ENCODE assay signal across 8 mouse cellular contexts in genomic region chr10:75764519-75765473, GRCm38 (mm10). TPM values are rescaled to one million over a fixed set of nuclear protein-coding genes. Genes with fewer than 3 reads are reported as not detected.
DNase-seq lines count a peak whose midpoint lies in the region; ATAC-seq lines count a peak whose summit lies in the region.

No protein-coding gene starts in this region.

- no peaks in the 10 kb centered on the region for H3K36me3 ChIP-seq in hindbrain, embryonic 14.5 days (replicated peaks; ENCODE audit: control insufficient read depth, insufficient read depth)
- H3K36me3 ChIP-seq in limb, embryonic 11.5 days (ENCODE audit: control insufficient read depth, insufficient read depth, low read length), result no peaks in the 10 kb centered on the region
- H3K36me3 ChIP-seq in midbrain, embryonic 11.5 days (ENCODE audit: control insufficient read depth, insufficient read depth, low read length), result no peaks in the 10 kb centered on the region

- peaks cover 15% of the 10 kb centered on the region for H3K4me1 ChIP-seq in hindbrain, embryonic 14.5 days (replicated peaks; ENCODE audit: control insufficient read depth, insufficient read depth, low read length)
- peaks cover 3% of the 10 kb centered on the region; the same call in 1 of the 2 replicates for H3K4me1 ChIP-seq in limb, embryonic 11.5 days (ENCODE audit: control insufficient read depth, insufficient read depth, low read length)
- peaks cover 12% of the 10 kb centered on the region for H3K4me1 ChIP-seq in midbrain, embryonic 11.5 days (ENCODE audit: control insufficient read depth, insufficient read depth, low read length)

- peak overlapping the region; percentile 14; the same call in 1 of the 2 replicates for H3K27ac ChIP-seq in hindbrain, embryonic 14.5 days
- H3K27ac ChIP-seq in limb, embryonic 11.5 days (replicated peaks; ENCODE audit: low read depth, low read length), result no peak overlapping the region
- H3K27ac ChIP-seq in midbrain, embryonic 11.5 days (ENCODE audit: low read depth, low read length), result peak overlapping the region; percentile 25; the same call in 1 of the 2 replicates

- DNase-seq in urinary bladder, postnatal 36 days (ENCODE audit: low spot score in 2 of 2), result peak; percentile 28 to 33
- DNase-seq in urinary bladder, adult 18-20 months (ENCODE audit: low spot score in 2 of 2), result no peak
- peak; percentile 71 for DNase-seq in cerebellum, adult 9-11 months
- peak; percentile 84 for DNase-seq in forelimb bud, embryonic 11.5 days (ENCODE audit: low read depth, low spot score)
- DNase-seq in hindbrain, embryonic 14.5 days (ENCODE audit: low spot score), result peak; percentile 80
- peak; percentile 91 for DNase-seq in limb, embryonic 11.5 days (ENCODE audit: low spot score)
- DNase-seq in midbrain, embryonic 11.5 days (ENCODE audit: low spot score, missing footprints), result peak; percentile 98
- peak; percentile 83 to 94 for DNase-seq in spleen, postnatal 4 days (ENCODE audit: low spot score in 2 of 2)

- peak overlapping the region; percentile 56 for H3K4me2 ChIP-seq in hindbrain, embryonic 14.5 days (replicated peaks)
- H3K4me2 ChIP-seq in limb, embryonic 11.5 days (ENCODE audit: low read depth, severe bottlenecking), result peak overlapping the region; percentile 62
- peak overlapping the region; percentile 89 for H3K4me2 ChIP-seq in midbrain, embryonic 11.5 days

- H3K4me3 ChIP-seq in hindbrain, embryonic 14.5 days (replicated peaks; ENCODE audit: low read length), result peak overlapping the region; percentile 71
- H3K4me3 ChIP-seq in limb, embryonic 11.5 days (ENCODE audit: low read depth, low read length), result peak overlapping the region; percentile 53
- peak overlapping the region; percentile 72 for H3K4me3 ChIP-seq in midbrain, embryonic 11.5 days (ENCODE audit: low read depth, low read length)

- no peaks in the 10 kb centered on the region for H3K9me3 ChIP-seq in hindbrain, embryonic 14.5 days (ENCODE audit: control insufficient read depth, low read length)
- no peaks in the 10 kb centered on the region for H3K9me3 ChIP-seq in limb, embryonic 11.5 days (ENCODE audit: control insufficient read depth, low read length)
- H3K9me3 ChIP-seq in midbrain, embryonic 11.5 days (ENCODE audit: control insufficient read depth, low read length), result no peaks in the 10 kb centered on the region; the same call in 1 of the 2 replicates

- 1% methylated on average over 27 of the region's 27 CpGs for WGBS in hindbrain, embryonic 14.5 days
- 2% methylated on average over 27 of the region's 27 CpGs for WGBS in limb, embryonic 11.5 days
- WGBS in midbrain, embryonic 11.5 days, result 2% methylated on average over 27 of the region's 27 CpGs

- H3K27me3 ChIP-seq in hindbrain, embryonic 14.5 days (ENCODE audit: control insufficient read depth, insufficient read depth, low read length), result no peaks in the 10 kb centered on the region
- no peaks in the 10 kb centered on the region for H3K27me3 ChIP-seq in limb, embryonic 11.5 days (ENCODE audit: control insufficient read depth, insufficient read depth, low read length)
- no peaks in the 10 kb centered on the region for H3K27me3 ChIP-seq in midbrain, embryonic 11.5 days (ENCODE audit: control insufficient read depth, insufficient read depth, low read length)

- peak; percentile 2; the same call in 1 of the 2 replicates for ATAC-seq in hindbrain, embryonic 14.5 days (ENCODE audit: low FRiP score)
- peak; percentile 33; the same call in 1 of the 2 replicates for ATAC-seq in limb, embryonic 11.5 days (ENCODE audit: insufficient number of reproducible peaks, low FRiP score, low TSS enrichment, low read depth)
- ATAC-seq in midbrain, embryonic 11.5 days (ENCODE audit: low FRiP score), result peak; percentile 57

- peak overlapping the region; percentile 48 for H3K9ac ChIP-seq in hindbrain, embryonic 14.5 days
- peak overlapping the region; percentile 46; the same call in 1 of the 2 replicates for H3K9ac ChIP-seq in limb, embryonic 11.5 days (ENCODE audit: low read length)
- H3K9ac ChIP-seq in midbrain, embryonic 11.5 days (ENCODE audit: low read length), result peak overlapping the region; percentile 72

RNA-seq across cellular contexts. Expression of gene Cabin1, which starts 0.7 kb away (rescaled TPM):
- 32.4 and 40.4 TPM in 2 replicates for polyA plus RNA-seq in hindbrain, embryonic 14.5 days (2014; fragmentation: Nextera tagmentation; extraction: Ambion mirVana)
- 28.5 and 30.7 TPM in 2 replicates for polyA plus RNA-seq in limb, embryonic 11.5 days (2014; fragmentation: Nextera tagmentation; extraction: Ambion mirVana)
- 28.7 and 31.6 TPM in 2 replicates for polyA plus RNA-seq in midbrain, embryonic 11.5 days (2014; fragmentation: Nextera tagmentation; extraction: Ambion mirVana)

RNA-seq across cellular contexts. Expression of gene Ddt, which starts 8.4 kb away (rescaled TPM):
- 84.3 and 89.8 TPM in 2 replicates for polyA plus RNA-seq in hindbrain, embryonic 14.5 days (2014; fragmentation: Nextera tagmentation; extraction: Ambion mirVana)
- polyA plus RNA-seq in limb, embryonic 11.5 days (2014; fragmentation: Nextera tagmentation; extraction: Ambion mirVana), result 100.0 and 107 TPM in 2 replicates
- 89.8 and 94.7 TPM in 2 replicates for polyA plus RNA-seq in midbrain, embryonic 11.5 days (2014; fragmentation: Nextera tagmentation; extraction: Ambion mirVana)

RNA-seq across cellular contexts. Expression of gene Gm20441, which starts 16.0 kb away (rescaled TPM):
- not detected in 2 replicates for polyA plus RNA-seq in hindbrain, embryonic 14.5 days (2014; fragmentation: Nextera tagmentation; extraction: Ambion mirVana)
- polyA plus RNA-seq in limb, embryonic 11.5 days (2014; fragmentation: Nextera tagmentation; extraction: Ambion mirVana), result 0.41 TPM in 1 of 2 replicates, not detected in the other
- polyA plus RNA-seq in midbrain, embryonic 11.5 days (2014; fragmentation: Nextera tagmentation; extraction: Ambion mirVana), result not detected in 2 replicates

RNA-seq across cellular contexts. Expression of gene Gstt3, which starts 16.4 kb away (rescaled TPM):
- 0.57 and 1.4 TPM in 2 replicates for polyA plus RNA-seq in hindbrain, embryonic 14.5 days (2014; fragmentation: Nextera tagmentation; extraction: Ambion mirVana)
- 6.4 and 7.9 TPM in 2 replicates for polyA plus RNA-seq in limb, embryonic 11.5 days (2014; fragmentation: Nextera tagmentation; extraction: Ambion mirVana)
- 1.0 and 1.2 TPM in 2 replicates for polyA plus RNA-seq in midbrain, embryonic 11.5 days (2014; fragmentation: Nextera tagmentation; extraction: Ambion mirVana)

RNA-seq across cellular contexts. Expression of gene Gstt1, which starts 33.6 kb away (rescaled TPM):
- 12.1 and 12.2 TPM in 2 replicates for polyA plus RNA-seq in hindbrain, embryonic 14.5 days (2014; fragmentation: Nextera tagmentation; extraction: Ambion mirVana)
- 4.4 and 5.5 TPM in 2 replicates for polyA plus RNA-seq in limb, embryonic 11.5 days (2014; fragmentation: Nextera tagmentation; extraction: Ambion mirVana)
- 4.9 and 6.1 TPM in 2 replicates for polyA plus RNA-seq in midbrain, embryonic 11.5 days (2014; fragmentation: Nextera tagmentation; extraction: Ambion mirVana)

Comparison
In these comparisons a context has a peak if more than half of its experiments do, and no peak if none do; other contexts are left out.
1. DNase-seq: peak in urinary bladder, postnatal 36 days (2 of 2), cerebellum, adult 9-11 months (single experiment), forelimb bud, embryonic 11.5 days (single experiment), hindbrain, embryonic 14.5 days (single experiment), limb, embryonic 11.5 days (single experiment), midbrain, embryonic 11.5 days (single experiment) and spleen, postnatal 4 days (2 of 2); none in urinary bladder, adult 18-20 months (0 of 2).
2. ATAC-seq: peak in every context shown above with its lines; median percentile 57 in midbrain, embryonic 11.5 days; 33 in limb, embryonic 11.5 days; 2 in hindbrain, embryonic 14.5 days.
3. Peak in every context shown above with its lines, with median percentiles within 50 percentile points of each other: H3K4me2 ChIP-seq, H3K4me3 ChIP-seq and H3K9ac ChIP-seq.